Mouse (Mus musculus) layer of hippocampus, adult 18-20 months (tissue): ENCODE results near the gene Aldh18a1. TPM values are rescaled to one million over a fixed set of nuclear protein-coding genes. Genes with fewer than 3 reads are reported as not detected.
A peak's percentile ranks its signal among the peaks of the same experiment; 100 is the strongest.
"Not testable (repeated sequence)": the region's sequence is repeated elsewhere in the genome, so short reads cannot be mapped to it uniquely, and the experiment has no call there.

Source experiments
- DNase-seq, 2 experiments: peaks; one replicate each; pipeline ENCODE4 v3.0.0; 2022; ENCODE audit warnings: low spot score in 2 of 2
- long read RNA-seq: library from polyadenylated mRNA; stranded (forward); transcript quantifications from one replicate; pipeline ENCODE4 v2.0.0, GENCODE M21; 2021
- total RNA-seq, 2 experiments: library from RNA; stranded (reverse); gene quantifications; 2 replicates each; pipeline ENCODE4 v1.2.3; 2021

Gene Aldh18a1
- total RNA-seq = 10 to 100 TPM; 19.6 to 22.3 TPM
- long read RNA-seq, transcript Aldh18a1-201 (19 exons, 3,527 nt) = major isoform, 28 of 33 reads
- long read RNA-seq, partial matches to known transcripts = 1 of 33 reads
- long read RNA-seq, other reads (novel, unspliced or antisense) = 3 of 33 reads

DNA sequence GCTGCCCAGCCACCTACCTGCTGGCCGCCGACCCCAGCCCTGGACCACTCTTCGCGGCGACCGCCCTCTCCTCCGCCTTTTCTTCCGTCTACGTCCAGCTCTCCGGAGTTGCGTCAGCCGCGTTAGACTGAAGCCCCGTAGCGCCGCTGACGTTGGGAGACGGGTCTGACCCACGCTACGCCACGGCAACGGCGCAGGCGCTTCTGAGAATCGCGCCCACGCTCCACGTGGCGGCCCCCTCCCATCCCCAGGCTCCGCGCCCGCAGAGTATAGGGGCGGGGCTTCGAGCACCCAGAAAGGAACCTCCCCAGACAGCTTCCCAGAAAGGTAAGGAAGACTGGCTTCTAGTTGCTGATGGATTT lies at the start of gene Aldh18a1:
Gene Aldh18a1, minus strand, starts transcription at position 171 of the 362 bp plus-strand sequence.
- peak; percentile 91 to 96 for DNase-seq

DNA sequence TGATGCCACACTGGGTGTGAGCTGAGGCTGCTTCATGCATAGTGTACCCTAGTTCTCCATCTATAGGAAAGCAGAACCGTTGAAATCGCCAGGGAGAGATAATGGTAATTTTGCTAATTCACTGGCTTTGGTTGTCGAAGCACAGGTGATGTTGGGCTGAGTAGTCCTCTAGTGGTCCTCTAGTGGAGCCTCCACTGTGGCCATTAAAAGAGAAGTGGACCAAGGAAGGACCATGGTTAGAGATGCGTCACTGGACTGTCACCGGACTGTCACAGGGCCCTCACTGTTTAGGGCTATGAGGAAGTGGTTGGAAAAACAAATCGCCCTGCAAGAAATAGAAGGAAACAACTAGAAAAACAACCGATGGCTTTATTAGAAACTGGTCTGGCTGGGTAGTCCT lies 49.3 kb upstream of the Aldh18a1 start:
- no peak for DNase-seq

GRCm38 (mm10) chr19:40637091-40637490 lies 48.8 kb upstream of the Aldh18a1 start:
- no peak for DNase-seq

- no peak for DNase-seq
Measured at GRCm38 (mm10) chr19:40633144-40633543, 44.9 kb upstream of the Aldh18a1 start.

DNA sequence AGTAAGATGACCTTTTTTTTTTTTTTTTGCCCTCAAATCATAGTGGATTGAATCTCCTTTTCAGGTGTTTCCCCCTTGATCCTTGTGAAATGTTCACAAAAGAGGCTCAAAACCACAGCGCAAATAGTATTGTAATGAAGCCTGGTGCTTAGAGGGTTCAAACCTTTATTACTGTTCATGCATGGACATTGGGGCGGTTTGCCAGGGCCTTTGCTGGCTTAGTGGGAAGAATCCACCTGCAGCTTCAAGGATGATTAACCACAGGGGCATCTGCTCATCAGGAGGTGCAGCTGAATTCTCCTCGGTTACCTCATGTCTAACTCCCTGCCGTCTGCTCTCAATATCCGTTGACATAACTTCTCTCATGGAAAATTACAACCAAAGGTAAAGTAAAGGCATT lies 44.4 kb upstream of the Aldh18a1 start:
- DNase-seq = no peak

DNA sequence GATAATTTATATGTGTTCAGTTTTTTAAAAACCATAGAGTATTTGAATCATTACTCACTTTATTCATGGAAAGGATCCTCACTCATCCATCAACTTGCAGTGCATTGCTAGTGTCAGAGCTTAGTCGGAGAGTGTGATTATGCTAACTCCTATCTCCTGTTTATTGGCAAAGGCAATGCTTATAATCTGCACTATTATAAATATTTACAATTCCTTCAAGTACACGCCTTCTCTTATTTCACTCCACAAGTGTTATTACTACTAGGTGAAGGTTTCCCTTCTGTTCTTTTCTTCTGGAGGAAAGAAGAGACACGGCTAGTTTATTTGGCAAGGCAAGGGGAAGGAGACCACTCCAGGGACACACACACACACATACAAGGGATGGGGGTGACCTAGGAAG lies 43.9 kb upstream of the Aldh18a1 start:
- no peak for DNase-seq

- DNase-seq = no peak
Measured at GRCm38 (mm10) chr19:40630606-40631005, 42.3 kb upstream of the Aldh18a1 start.

- DNase-seq = peak; percentile 23 to 67
Measured at GRCm38 (mm10) chr19:40630096-40630495, 41.8 kb upstream of the Aldh18a1 start.

- no peak for DNase-seq
Measured at GRCm38 (mm10) chr19:40628950-40629349, 40.7 kb upstream of the Aldh18a1 start.

- no peak for DNase-seq
Measured at GRCm38 (mm10) chr19:40625935-40626334, 37.7 kb upstream of the Aldh18a1 start.

DNA sequence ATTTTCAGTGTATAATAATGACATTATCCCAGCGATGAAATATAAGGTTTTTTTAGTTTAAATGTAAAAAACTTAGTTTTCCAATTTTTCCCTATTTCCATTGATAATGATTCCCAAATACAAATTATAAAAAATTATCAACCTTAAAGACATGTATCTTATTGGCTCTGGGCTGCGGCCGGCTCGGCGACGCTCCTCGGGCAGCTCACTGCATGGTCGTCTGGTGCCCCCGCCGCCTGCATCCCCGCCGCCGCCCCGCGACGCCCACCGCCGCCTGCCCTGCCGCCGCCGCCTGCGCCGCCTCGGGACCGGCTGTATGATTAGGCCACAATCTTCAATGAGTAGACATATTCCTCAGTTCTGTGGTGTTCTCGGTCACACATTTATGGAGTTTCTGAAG lies 33.4 kb upstream of the Aldh18a1 start:
- DNase-seq = not testable (repeated sequence)

GRCm38 (mm10) chr19:40616021-40616420 lies 27.8 kb upstream of the Aldh18a1 start:
- no peak for DNase-seq

DNA sequence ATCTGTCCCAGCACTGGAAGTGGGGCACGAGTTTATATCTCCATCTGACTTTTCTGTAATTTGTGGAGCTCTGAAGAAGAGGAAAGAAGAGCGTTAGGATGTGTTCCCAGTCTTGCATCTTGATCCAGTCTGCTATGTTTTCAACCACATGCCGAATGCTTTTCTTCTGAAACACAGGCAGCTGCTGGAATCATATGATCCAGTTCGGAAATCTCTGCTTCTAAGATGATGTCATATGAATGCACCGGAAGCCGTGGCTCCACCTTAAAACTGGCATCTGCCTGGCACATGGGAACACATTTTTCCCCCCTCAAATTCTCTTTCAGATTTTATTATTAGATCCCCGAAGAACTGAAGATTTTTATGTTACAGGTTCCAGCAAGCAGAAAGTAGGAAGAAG lies 26.5 kb upstream of the Aldh18a1 start:
- DNase-seq = no peak

- peak; percentile 95 to 97 for DNase-seq
Measured at GRCm38 (mm10) chr19:40611830-40612506, 23.7 kb upstream of the Aldh18a1 start, which contains the start of the genes Tctn3 and Entpd1. TSS of gene Tctn3 (minus strand) at chr19:40612233. TSS of gene Entpd1 (plus strand) at chr19:40612366.

DNA sequence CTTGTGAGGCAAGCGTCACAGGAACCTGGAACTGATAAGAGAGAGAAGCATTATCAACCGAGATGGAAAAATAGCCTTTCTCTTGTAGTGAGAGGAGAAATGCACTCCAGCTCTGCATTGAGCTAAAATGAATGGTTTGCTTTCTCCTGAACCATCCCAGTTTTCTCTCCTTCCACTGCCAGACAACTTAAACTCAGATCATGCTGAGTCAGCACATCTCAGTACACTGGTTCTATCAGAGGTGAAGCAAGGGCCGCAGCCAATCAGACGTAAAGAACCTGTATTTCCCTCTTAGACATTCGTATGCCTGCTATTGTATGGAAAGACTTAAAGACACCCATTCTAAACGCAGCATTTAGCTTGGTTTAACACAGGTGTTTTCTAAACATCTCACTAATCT lies 19.4 kb upstream of the Aldh18a1 start:
- no peak for DNase-seq

DNA sequence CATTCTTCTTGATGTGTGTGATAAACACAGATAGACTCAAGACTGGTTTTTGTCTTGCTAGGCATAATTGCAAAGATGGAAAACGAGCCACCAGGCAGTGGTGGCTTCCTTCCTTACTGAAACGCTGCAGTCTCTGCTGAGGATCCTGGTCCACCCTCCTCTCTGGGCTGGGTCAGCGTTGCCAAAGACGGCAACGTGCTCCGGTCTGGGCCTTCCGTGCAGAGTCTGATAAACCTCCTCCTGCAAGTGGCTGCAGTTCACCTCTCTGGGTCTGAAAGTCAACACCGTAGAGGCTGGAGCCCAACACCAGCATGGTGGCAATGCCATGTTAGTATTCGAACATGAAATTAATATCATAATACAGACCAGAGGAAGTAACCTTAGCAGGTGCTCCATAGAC lies 16.9 kb upstream of the Aldh18a1 start:
- no peak for DNase-seq

DNA sequence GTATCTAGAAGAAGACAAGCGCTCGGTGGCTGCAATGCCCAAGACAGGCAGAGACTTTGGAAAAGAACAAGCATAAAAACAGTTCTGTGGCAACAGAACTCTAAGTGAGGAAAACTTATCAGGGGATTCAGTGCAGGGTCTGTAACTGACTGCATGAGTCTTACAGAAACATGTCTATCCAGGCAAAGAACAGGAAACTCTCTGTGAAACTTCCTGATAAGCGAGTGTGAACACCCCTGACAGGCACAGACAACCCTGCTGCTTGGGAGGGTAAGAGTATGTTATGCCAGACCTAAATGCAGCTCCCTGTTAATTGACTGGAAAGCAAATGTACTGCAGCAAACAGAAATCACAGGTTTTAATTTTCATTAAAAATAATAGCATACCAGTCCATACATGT lies 13.6 kb upstream of the Aldh18a1 start:
- DNase-seq = no peak

GRCm38 (mm10) chr19:40600846-40601245 lies 12.6 kb upstream of the Aldh18a1 start:
- not testable (repeated sequence) for DNase-seq

DNA sequence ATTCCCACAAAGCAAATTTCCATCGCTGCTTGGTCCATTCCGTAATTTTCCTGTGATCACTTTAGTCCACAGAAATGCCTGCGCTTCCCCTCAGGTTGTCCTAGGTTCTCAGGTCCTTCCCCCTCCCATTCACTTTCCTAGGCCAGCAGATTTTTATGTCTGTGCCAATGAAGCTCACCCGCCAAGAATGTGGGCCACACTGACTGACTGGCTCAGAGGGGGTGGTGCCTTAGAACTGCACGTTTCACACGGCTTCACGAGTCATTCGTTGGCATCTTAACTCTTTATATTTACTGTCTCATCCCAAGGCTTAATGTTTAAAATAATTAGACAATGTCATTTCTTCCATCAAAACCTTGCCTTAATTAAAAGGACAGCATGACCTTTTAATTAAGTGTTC lies 7.6 kb upstream of the Aldh18a1 start:
- DNase-seq = no peak

GRCm38 (mm10) chr19:40595231-40595630 lies 7.0 kb upstream of the Aldh18a1 start:
- DNase-seq = no peak

GRCm38 (mm10) chr19:40589530-40589880 lies 1.2 kb upstream of the Aldh18a1 start:
- no peak for DNase-seq

DNA sequence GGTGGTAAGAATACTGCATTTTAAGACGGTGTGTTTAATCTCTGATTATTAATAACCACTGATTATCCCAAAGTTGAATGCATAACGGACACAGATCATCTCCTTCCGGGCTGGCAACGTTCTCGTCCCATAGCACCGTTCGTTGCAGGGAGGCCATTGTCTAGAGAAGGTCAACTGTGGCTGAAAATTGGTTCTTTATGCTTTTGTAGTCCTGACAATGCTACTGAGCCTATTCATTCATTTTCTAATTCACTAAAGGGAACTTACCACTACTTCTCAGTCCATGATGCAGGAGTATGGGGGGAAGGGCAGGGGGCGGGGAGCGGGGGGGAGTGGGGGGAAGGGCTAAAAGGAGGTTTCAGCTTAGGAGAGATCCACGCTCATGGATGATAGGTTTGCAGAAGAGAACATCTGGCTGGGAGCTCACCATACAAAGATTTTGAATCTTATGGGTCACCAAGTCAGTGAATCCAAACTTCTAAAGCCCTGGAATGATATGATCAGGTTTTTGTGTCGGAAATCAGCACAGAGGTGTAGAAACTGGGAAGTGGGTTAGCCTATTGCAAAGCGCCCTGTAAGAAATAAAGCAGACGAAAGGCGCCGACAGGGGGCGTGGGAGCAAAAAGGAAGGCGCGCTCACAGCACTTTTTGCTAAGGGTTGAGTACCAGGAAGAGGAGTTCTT lies 725 bp upstream of the Aldh18a1 start:
- DNase-seq = peak; percentile 70 to 90
